8 mouse cellular contexts compared by ENCODE assay signal in the genomic region with DNA sequence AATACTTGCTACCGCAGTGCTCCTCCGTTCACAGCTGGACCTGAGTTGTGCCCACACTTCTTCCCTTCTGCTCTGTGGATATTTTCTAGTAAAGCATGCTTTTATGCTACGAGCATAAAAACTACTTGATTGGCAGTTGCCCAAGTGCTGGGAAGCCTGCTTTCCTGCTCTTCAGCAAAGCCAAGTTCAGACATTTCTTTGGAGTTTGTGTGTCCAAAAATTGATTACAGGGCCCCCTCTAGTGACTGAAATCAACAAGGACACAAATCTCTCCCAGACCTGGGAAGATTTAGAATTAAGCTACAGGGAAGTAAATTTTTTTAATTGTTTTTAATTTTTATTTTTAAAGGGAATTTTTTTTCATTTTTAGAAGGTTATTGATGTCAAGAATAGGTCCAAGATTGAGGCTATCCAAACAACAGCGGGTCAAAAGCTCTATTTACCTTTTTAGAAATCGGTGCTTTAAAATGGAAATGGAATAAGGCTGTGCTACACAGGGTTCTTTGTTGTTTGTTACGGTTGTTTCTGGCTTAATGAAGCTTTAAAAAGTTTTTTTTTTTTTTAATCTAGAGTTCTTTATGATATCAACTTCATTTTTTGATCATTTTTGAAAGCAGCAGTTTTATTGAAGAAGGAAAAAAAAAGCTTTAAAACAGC. TPM values are rescaled to one million over a fixed set of nuclear protein-coding genes. Genes with fewer than 3 reads are reported as not detected.
DNase-seq lines count a peak whose midpoint lies in the region; ATAC-seq and TF ChIP-seq lines count a peak whose summit lies in the region.

No protein-coding gene starts in this region.

- no peak overlapping the region for H3K27ac ChIP-seq in CH12.LX (ENCODE audit: insufficient read depth, low read depth)
- peak overlapping the region; percentile 78 for H3K27ac ChIP-seq in heart, embryonic 12.5 days (ENCODE audit: poor library complexity, severe bottlenecking)
- H3K27ac ChIP-seq in kidney, postnatal 0 days, result no peak overlapping the region
- H3K27ac ChIP-seq in stomach, embryonic 14.5 days (ENCODE audit: low read length), result peak overlapping the region; percentile 49; the same call in 1 of the 2 replicates

- in situ Hi-C loops in CH12.LX (cut with MboI; ENCODE audit: low pct_ligation_motif_present, low pct_unique_long_range_greater_than_20kb, low sequenced_read_pairs), result loop anchor here (10.0 to 25.0 kb wide), 3 partner anchors 76 to 1294 kb away; no protein-coding TSS in a partner anchor

- peaks cover 14 to 64% of the 10 kb centered on the region in 2 experiments for H3K36me3 ChIP-seq in CH12.LX (replicated peaks in 1 of 2; ENCODE audit: control insufficient read depth in 1 of 2, insufficient read depth in 1 of 2, low read length in 1 of 2)
- peaks cover 16% of the 10 kb centered on the region for H3K36me3 ChIP-seq in heart, embryonic 12.5 days
- H3K36me3 ChIP-seq in kidney, postnatal 0 days (ENCODE audit: insufficient read depth, low read length), result peaks cover 11% of the 10 kb centered on the region; the same call in 1 of the 2 replicates
- H3K36me3 ChIP-seq in stomach, embryonic 14.5 days (ENCODE audit: control insufficient read depth, insufficient read depth, low read length), result peaks cover 9% of the 10 kb centered on the region; the same call in 1 of the 2 replicates

- no peaks in the 10 kb centered on the region for H3K27me3 ChIP-seq in CH12.LX (replicated peaks)
- no peaks in the 10 kb centered on the region for H3K27me3 ChIP-seq in heart, embryonic 12.5 days (replicated peaks)
- H3K27me3 ChIP-seq in kidney, postnatal 0 days (ENCODE audit: insufficient read depth, low read length), result no peaks in the 10 kb centered on the region
- H3K27me3 ChIP-seq in stomach, embryonic 14.5 days (ENCODE audit: control insufficient read depth, insufficient read depth, low read length), result no peaks in the 10 kb centered on the region

- no peak overlapping the region for H3K4me3 ChIP-seq in CH12.LX (replicated peaks in 1 of 3; ENCODE audit: low read depth in 2 of 3, low read length in 2 of 3, poor library complexity in 1 of 3)
- no peak overlapping the region for H3K4me3 ChIP-seq in heart, embryonic 12.5 days
- H3K4me3 ChIP-seq in kidney, postnatal 0 days (replicated peaks; ENCODE audit: low read depth, low read length), result no peak overlapping the region
- no peak overlapping the region for H3K4me3 ChIP-seq in stomach, embryonic 14.5 days (ENCODE audit: low read depth, low read length)

- TF ChIP-seq EP300 in CH12.LX (IDR thresholded peaks at IDR 0.05; ENCODE audit: low read length), result no peak

- dilution Hi-C loops in CH12.LX (cut with MboI; ENCODE audit: extremely low pct_ligation_motif_present, extremely low pct_unique_long_range_greater_than_20kb, low sequenced_read_pairs), result no loop called here

- peaks cover 7% of the 10 kb centered on the region for H3K79me2 ChIP-seq in CH12.LX (replicated peaks; ENCODE audit: control insufficient read depth, extremely low read depth, insufficient read depth, poor library complexity, severe bottlenecking)

- TF ChIP-seq RAD21 in CH12.LX (IDR thresholded peaks at IDR 0.05; ENCODE audit: low read depth, low read length), result peak; percentile 79

- H3K9me3 ChIP-seq in CH12.LX (replicated peaks; ENCODE audit: low read length), result no peaks in the 10 kb centered on the region
- no peaks in the 10 kb centered on the region for H3K9me3 ChIP-seq in heart, embryonic 12.5 days (replicated peaks)
- H3K9me3 ChIP-seq in kidney, postnatal 0 days (replicated peaks; ENCODE audit: low read length), result no peaks in the 10 kb centered on the region
- no peaks in the 10 kb centered on the region for H3K9me3 ChIP-seq in stomach, embryonic 14.5 days (ENCODE audit: control insufficient read depth, low read depth, low read length)

- H3K9ac ChIP-seq in CH12.LX (ENCODE audit: insufficient read depth, low read depth), result no peak overlapping the region
- 0 out of 2 replicates have a peak overlapping the region, but pooled peaks have one; percentile 18 for H3K9ac ChIP-seq in heart, embryonic 12.5 days
- H3K9ac ChIP-seq in kidney, postnatal 0 days (ENCODE audit: low read depth, low read length), result no peak overlapping the region
- H3K9ac ChIP-seq in stomach, embryonic 14.5 days (replicated peaks; ENCODE audit: low read depth, low read length), result no peak overlapping the region

- ATAC-seq in frontal cortex, adult (ENCODE audit: low TSS enrichment), result peak; percentile 69
- ATAC-seq in common myeloid progenitor, adult 5-6 weeks (replicated peaks; ENCODE audit: low read depth, poor library complexity, severe bottlenecking), result peak; percentile 51; the same call in 1 of the 2 replicates
- no peak for ATAC-seq in heart, embryonic 12.5 days (ENCODE audit: insufficient number of reproducible peaks, low FRiP score)
- ATAC-seq in kidney, postnatal 0 days (replicated peaks; ENCODE audit: low FRiP score, low read depth), result 0 out of 2 replicates have a peak, but pooled peaks have one; percentile 33
- no peak for ATAC-seq in stomach, embryonic 14.5 days (ENCODE audit: insufficient number of reproducible peaks, insufficient read depth, low FRiP score, low read depth)

- H3K4me2 ChIP-seq in CH12.LX (ENCODE audit: insufficient read depth, low read depth, poor library complexity, severe bottlenecking), result no peak overlapping the region
- H3K4me2 ChIP-seq in heart, embryonic 12.5 days, result no peak overlapping the region
- no peak overlapping the region; the same call in 1 of the 2 replicates for H3K4me2 ChIP-seq in kidney, postnatal 0 days (ENCODE audit: low read length)
- H3K4me2 ChIP-seq in stomach, embryonic 14.5 days (replicated peaks; ENCODE audit: low read depth, low read length), result no peak overlapping the region

- WGBS in heart, embryonic 12.5 days, result 70% methylated on average over 6 of the region's 6 CpGs
- WGBS in kidney, postnatal 0 days, result 42% methylated on average over 6 of the region's 6 CpGs
- WGBS in stomach, embryonic 14.5 days, result 61% methylated on average over 6 of the region's 6 CpGs

- peak in 1 of 2 experiments; percentile 77; a peak in 2 of 4 replicates for TF ChIP-seq CTCF in CH12.LX (conservative IDR thresholded peaks at IDR 0.05 in 1 of 2, IDR thresholded peaks at IDR 0.05 in 1 of 2; ENCODE audit: low read depth in 2 of 2, low read length in 2 of 2)
- peak; percentile 70 for TF ChIP-seq CTCF in kidney, postnatal 0 days (IDR thresholded peaks at IDR 0.05; ENCODE audit: low read depth)

- no peak for DNase-seq in frontal cortex, postnatal 14 days (ENCODE audit: low spot score in 2 of 2)
- peak; percentile 19 for DNase-seq in CH12.LX (ENCODE audit: extremely low read depth)
- DNase-seq in kidney, postnatal 0 days (ENCODE audit: low spot score), result peak; percentile 92
- peak; percentile 78 for DNase-seq in lung, postnatal 10 days

- no peak for TF ChIP-seq POLR2A in CH12.LX (IDR thresholded peaks at IDR 0.05; ENCODE audit: low read depth, low read length)

- peaks cover 5 to 32% of the 10 kb centered on the region in 2 experiments for H3K4me1 ChIP-seq in CH12.LX (ENCODE audit: control insufficient read depth in 1 of 2, insufficient read depth in 2 of 2)
- H3K4me1 ChIP-seq in heart, embryonic 12.5 days (replicated peaks), result peaks cover 55% of the 10 kb centered on the region
- peaks cover 17% of the 10 kb centered on the region for H3K4me1 ChIP-seq in kidney, postnatal 0 days (replicated peaks; ENCODE audit: insufficient read depth, low read length)
- H3K4me1 ChIP-seq in stomach, embryonic 14.5 days (ENCODE audit: control insufficient read depth, insufficient read depth, low read length), result peaks cover 17% of the 10 kb centered on the region; the same call in 1 of the 2 replicates

TF ChIP-seq in CH12.LX, 34 proteins besides CTCF, POLR2A, EP300 and RAD21:
- peak; percentile 48 for TF ChIP-seq SMC3 (IDR thresholded peaks at IDR 0.05; ENCODE audit: low read depth, low read length)
- no peak for TF ChIP-seq MEF2A (IDR thresholded peaks at IDR 0.05; ENCODE audit: borderline replicate concordance, low read depth, low read length)
- TF ChIP-seq HCFC1 (IDR thresholded peaks at IDR 0.05; ENCODE audit: low read depth, low read length), result no peak
TF ChIP-seq in CH12.LX: peak in this region for 1.

RNA-seq across cellular contexts. Expression of gene Clint1, which starts 29.3 kb away (rescaled TPM):
- total RNA-seq in CH12.LX (2012; rRNA removed) (54.1 and 60.5 TPM in 2 replicates), CH12.LX (2014; rRNA removed) (98.5 and 104 TPM in 2 replicates)
- 137 and 143 TPM in 2 replicates for polyA plus RNA-seq in CH12.LX (2012; ENCODE audit: insufficient read length, low read depth)
- total RNA-seq in common myeloid progenitor, adult 5-6 weeks (2017), result 157 and 188 TPM in 2 replicates
- polyA plus RNA-seq in heart, embryonic 12.5 days (2016; fragmentation: Nextera tagmentation; extraction: Ambion mirVana), result 80.2 and 80.8 TPM in 2 replicates
- 88.4 and 90.3 TPM in 2 replicates for polyA plus RNA-seq in kidney, postnatal 0 days (2015; fragmentation: Nextera tagmentation; extraction: Ambion mirVana)
- 65.2 and 68.0 TPM in 2 replicates for polyA plus RNA-seq in stomach, embryonic 14.5 days (2014; fragmentation: Nextera tagmentation; extraction: Ambion mirVana)

Comparison
In these comparisons a context has a peak if more than half of its experiments do, and no peak if none do; other contexts are left out.
1. ATAC-seq: peak in frontal cortex, adult (single experiment), common myeloid progenitor, adult 5-6 weeks (single experiment) and kidney, postnatal 0 days (single experiment); none in heart, embryonic 12.5 days (single experiment) and stomach, embryonic 14.5 days (single experiment).
2. DNase-seq: peak in CH12.LX (single experiment), kidney, postnatal 0 days (single experiment) and lung, postnatal 10 days (single experiment); none in frontal cortex, postnatal 14 days (0 of 2).
3. H3K27ac ChIP-seq: peak in heart, embryonic 12.5 days (single experiment) and stomach, embryonic 14.5 days (single experiment); none in CH12.LX (single experiment) and kidney, postnatal 0 days (single experiment).